Mouse (Mus musculus): ENCODE results near the gene Spata25. TPM values are rescaled to one million over a fixed set of nuclear protein-coding genes. Genes with fewer than 3 reads are reported as not detected.
A peak's percentile ranks its signal among the peaks of the same experiment; 100 is the strongest.

The Spata25 gene
- polyA plus RNA-seq, 1 experiment from 2014 or later = not detected

- Histone ChIP-seq H3K4me2 (peak overlapping the region; percentile 100), H3K9me3 (no peaks in the 10 kb centered on the region), H3K27me3 (no peaks in the 10 kb centered on the region), H3K4me1 (peaks cover 26% of the 10 kb centered on the region), H3K4me3 (replicated peaks) (peak overlapping the region; percentile 77), H3K9ac (peak overlapping the region; percentile 78), H3K36me3 (replicated peaks) (peaks cover 28% of the 10 kb centered on the region), H3K27ac (no peak overlapping the region)
- ATAC-seq (ENCODE audit: low FRiP score) = no peak
- WGBS = 42% methylated on average over 8 of the region's 8 CpGs
Measured at GRCm38 (mm10) chr2:164834531-164834930, 6.2 kb upstream of the Spata25 start.

GRCm38 (mm10) chr2:164833314-164833959 is 5.1 kb upstream of the Spata25 start, which contains the start of gene Neurl2:
Neurl2 (minus strand) TSS chr2:164833456.
- Histone ChIP-seq H3K4me1 (peaks cover 26% of the 10 kb centered on the region), H3K9me3 (no peaks in the 10 kb centered on the region), H3K4me3 (replicated peaks) (peak within 1 kb of the TSS; percentile 77), H3K27me3 (no peaks in the 10 kb centered on the region), H3K36me3 (replicated peaks) (peaks cover 17% of the 10 kb centered on the region), H3K9ac (peak within 1 kb of the TSS; percentile 78), H3K27ac (peak within 1 kb of the TSS; percentile 65), H3K4me2 (peak within 1 kb of the TSS; percentile 100)
- under 1% methylated on average over 31 of the region's 31 CpGs for WGBS
- peak; percentile 71 for ATAC-seq (ENCODE audit: low FRiP score)

- no peaks in the 10 kb centered on the region for H3K9me3 ChIP-seq
- peak within 1 kb of the TSS; percentile 65 for H3K27ac ChIP-seq
- peak; percentile 64 for ATAC-seq (ENCODE audit: low FRiP score)
- peaks cover 26% of the 10 kb centered on the region for H3K4me1 ChIP-seq
- H3K36me3 ChIP-seq (replicated peaks) = peaks cover 17% of the 10 kb centered on the region
- H3K27me3 ChIP-seq = no peaks in the 10 kb centered on the region
- WGBS = 2% methylated on average over 35 of the region's 35 CpGs
- H3K9ac ChIP-seq = peak within 1 kb of the TSS; percentile 78
- peak within 1 kb of the TSS; percentile 100 for H3K4me2 ChIP-seq
- H3K4me3 ChIP-seq (replicated peaks) = peak within 1 kb of the TSS; percentile 77
Measured at GRCm38 (mm10) chr2:164832748-164833301, 4.5 kb upstream of the Spata25 start, which contains the start of gene Ctsa. Ctsa (plus strand) TSS chr2:164832873.

- Histone ChIP-seq H3K9me3 (no peaks in the 10 kb centered on the region), H3K9ac (peak overlapping the region; percentile 78), H3K4me3 (replicated peaks) (peak overlapping the region; percentile 77), H3K27ac (peak overlapping the region; percentile 65; the same call in 1 of the 2 replicates), H3K4me1 (peaks cover 26% of the 10 kb centered on the region), H3K36me3 (replicated peaks) (peaks cover 22% of the 10 kb centered on the region), H3K4me2 (peak overlapping the region; percentile 100), H3K27me3 (no peaks in the 10 kb centered on the region)
- ATAC-seq (ENCODE audit: low FRiP score) = no peak
- WGBS = 66% methylated on average over 16 of the region's 16 CpGs
Measured at GRCm38 (mm10) chr2:164832032-164832747, 3.9 kb upstream of the Spata25 start.

- Histone ChIP-seq H3K36me3 (replicated peaks) (peaks cover 28% of the 10 kb centered on the region), H3K27ac (no peak overlapping the region), H3K27me3 (no peaks in the 10 kb centered on the region), H3K4me2 (no peak overlapping the region), H3K4me3 (replicated peaks) (no peak overlapping the region), H3K9ac (no peak overlapping the region), H3K4me1 (peaks cover 26% of the 10 kb centered on the region), H3K9me3 (no peaks in the 10 kb centered on the region)
- 90% methylated on average over 10 of the region's 10 CpGs for WGBS
- no peak for ATAC-seq (ENCODE audit: low FRiP score)
Measured at GRCm38 (mm10) chr2:164831029-164831428, 2.7 kb upstream of the Spata25 start.

- 95% methylated on average over 1 of the region's 1 CpGs for WGBS
- Histone ChIP-seq H3K9ac (no peak overlapping the region), H3K4me3 (replicated peaks) (no peak overlapping the region), H3K27ac (no peak overlapping the region), H3K9me3 (no peaks in the 10 kb centered on the region), H3K36me3 (replicated peaks) (peaks cover 39% of the 10 kb centered on the region), H3K4me2 (no peak overlapping the region), H3K27me3 (no peaks in the 10 kb centered on the region), H3K4me1 (peaks cover 16% of the 10 kb centered on the region)
- no peak for ATAC-seq (ENCODE audit: low FRiP score)
Measured at GRCm38 (mm10) chr2:164829090-164829489, 753 bp upstream of the Spata25 start.

- 89% methylated on average over 16 of the region's 16 CpGs for WGBS
- H3K4me1 ChIP-seq = peaks cover 13% of the 10 kb centered on the region
- no peaks in the 10 kb centered on the region for H3K9me3 ChIP-seq
- no peak for ATAC-seq (ENCODE audit: low FRiP score)
- no peak overlapping the region for H3K4me2 ChIP-seq
- no peak overlapping the region for H3K9ac ChIP-seq
- H3K27ac ChIP-seq = no peak overlapping the region
- no peak overlapping the region for H3K4me3 ChIP-seq (replicated peaks)
- H3K27me3 ChIP-seq = no peaks in the 10 kb centered on the region
- peaks cover 39% of the 10 kb centered on the region for H3K36me3 ChIP-seq (replicated peaks)
Measured at GRCm38 (mm10) chr2:164827146-164827850, 1.0 kb downstream of the Spata25 start.

- no peak for ATAC-seq (ENCODE audit: low FRiP score)
- H3K9ac ChIP-seq = no peak overlapping the region
- H3K4me2 ChIP-seq = no peak overlapping the region
- no peak overlapping the region for H3K4me3 ChIP-seq (replicated peaks)
- H3K4me1 ChIP-seq = peaks cover 15% of the 10 kb centered on the region
- peaks cover 48% of the 10 kb centered on the region for H3K36me3 ChIP-seq (replicated peaks)
- no peaks in the 10 kb centered on the region for H3K9me3 ChIP-seq
- H3K27ac ChIP-seq = no peak overlapping the region
- H3K27me3 ChIP-seq = no peaks in the 10 kb centered on the region
- 96% methylated on average over 17 of the region's 17 CpGs for WGBS
Measured at GRCm38 (mm10) chr2:164825521-164825920, 2.8 kb downstream of the Spata25 start.

GRCm38 (mm10) chr2:164823969-164824368 is 4.4 kb downstream of the Spata25 start:
- Histone ChIP-seq H3K27ac (no peak overlapping the region), H3K36me3 (replicated peaks) (peaks cover 54% of the 10 kb centered on the region), H3K4me2 (peak overlapping the region; percentile 53), H3K4me3 (replicated peaks) (no peak overlapping the region), H3K27me3 (no peaks in the 10 kb centered on the region), H3K9me3 (no peaks in the 10 kb centered on the region), H3K9ac (no peak overlapping the region), H3K4me1 (peaks cover 15% of the 10 kb centered on the region)
- 91% methylated on average over 4 of the region's 4 CpGs for WGBS
- no peak for ATAC-seq (ENCODE audit: low FRiP score)

GRCm38 (mm10) chr2:164823181-164823585 is 5.2 kb downstream of the Spata25 start:
- no peaks in the 10 kb centered on the region for H3K9me3 ChIP-seq
- no peaks in the 10 kb centered on the region for H3K27me3 ChIP-seq
- H3K27ac ChIP-seq = peak overlapping the region; percentile 88
- peak overlapping the region; percentile 67 for H3K9ac ChIP-seq
- H3K4me3 ChIP-seq (replicated peaks) = peak overlapping the region; percentile 64
- H3K4me2 ChIP-seq = peak overlapping the region; percentile 53
- WGBS = 3% methylated on average over 10 of the region's 10 CpGs
- H3K4me1 ChIP-seq = peaks cover 15% of the 10 kb centered on the region
- peaks cover 52% of the 10 kb centered on the region for H3K36me3 ChIP-seq (replicated peaks)
- peak; percentile 75 for ATAC-seq (ENCODE audit: low FRiP score)

GRCm38 (mm10) chr2:164822636-164823165 is 5.6 kb downstream of the Spata25 start, which contains the start of gene Zswim1:
Zswim1 (plus strand) TSS chr2:164822686.
- peak within 1 kb of the TSS; percentile 53 for H3K4me2 ChIP-seq
- H3K9me3 ChIP-seq = no peaks in the 10 kb centered on the region
- H3K27ac ChIP-seq = peak within 1 kb of the TSS; percentile 88
- H3K27me3 ChIP-seq = no peaks in the 10 kb centered on the region
- peaks cover 15% of the 10 kb centered on the region for H3K4me1 ChIP-seq
- H3K4me3 ChIP-seq (replicated peaks) = peak within 1 kb of the TSS; percentile 64
- H3K9ac ChIP-seq = peak within 1 kb of the TSS; percentile 67
- 1% methylated on average over 32 of the region's 32 CpGs for WGBS
- peaks cover 47% of the 10 kb centered on the region for H3K36me3 ChIP-seq (replicated peaks)
- peak; percentile 99 for ATAC-seq (ENCODE audit: low FRiP score)

GRCm38 (mm10) chr2:164821060-164821459 is 7.3 kb downstream of the Spata25 start:
- Histone ChIP-seq H3K4me1 (peaks cover 15% of the 10 kb centered on the region), H3K4me3 (replicated peaks) (no peak overlapping the region), H3K9ac (no peak overlapping the region), H3K4me2 (no peak overlapping the region), H3K36me3 (replicated peaks) (peaks cover 31% of the 10 kb centered on the region), H3K9me3 (no peaks in the 10 kb centered on the region), H3K27ac (no peak overlapping the region), H3K27me3 (no peaks in the 10 kb centered on the region)
- no peak for ATAC-seq (ENCODE audit: low FRiP score)
- 92% methylated on average over 6 of the region's 6 CpGs for WGBS

Data from forebrain, embryonic 12.5 days (tissue).